Mouse (Mus musculus): ENCODE data around the gene Grm8.

Grm8 gene

GRCm38 (mm10) chr6:28135001-28135401, at the start of gene Grm8:
Gene Grm8 (minus strand): TSS chr6:28135178.
- DNase-seq (ENCODE audit: low read depth, low spot score), result no peak

GRCm38 (mm10) chr6:28169851-28170539, 35.0 kb upstream of the Grm8 start:
- DNase-seq (ENCODE audit: low read depth, low spot score), result no peak

GRCm38 (mm10) chr6:28160399-28160798, 25.4 kb upstream of the Grm8 start:
- no peak for DNase-seq (ENCODE audit: low read depth, low spot score)

GRCm38 (mm10) chr6:28146445-28146844, 11.5 kb upstream of the Grm8 start:
- DNase-seq (ENCODE audit: low read depth, low spot score), result no peak

- DNase-seq (ENCODE audit: low read depth, low spot score), result no peak
Observed at GRCm38 (mm10) chr6:28142332-28142731, 7.4 kb upstream of the Grm8 start.

GRCm38 (mm10) chr6:28135411-28136233, 644 bp upstream of the Grm8 start:
- DNase-seq (ENCODE audit: low read depth, low spot score), result peak; percentile 70

GRCm38 (mm10) chr6:28134251-28134801, 652 bp downstream of the Grm8 start:
- DNase-seq (ENCODE audit: low read depth, low spot score), result no peak

GRCm38 (mm10) chr6:28133206-28134063, 1.5 kb downstream of the Grm8 start:
- no peak for DNase-seq (ENCODE audit: low read depth, low spot score)

- no peak for DNase-seq (ENCODE audit: low read depth, low spot score)
Observed at GRCm38 (mm10) chr6:28132056-28132455, 2.9 kb downstream of the Grm8 start.

- DNase-seq (ENCODE audit: low read depth, low spot score), result no peak
Observed at GRCm38 (mm10) chr6:28128871-28129270, 6.1 kb downstream of the Grm8 start.

- no peak for DNase-seq (ENCODE audit: low read depth, low spot score)
Observed at GRCm38 (mm10) chr6:28115519-28115918, 19.5 kb downstream of the Grm8 start.

GRCm38 (mm10) chr6:28114916-28115315, 20.1 kb downstream of the Grm8 start:
- no peak for DNase-seq (ENCODE audit: low read depth, low spot score)

- no peak for DNase-seq (ENCODE audit: low read depth, low spot score)
Observed at GRCm38 (mm10) chr6:28111551-28111950, 23.4 kb downstream of the Grm8 start.

- DNase-seq (ENCODE audit: low read depth, low spot score), result no peak
Observed at GRCm38 (mm10) chr6:28102608-28103316, 32.2 kb downstream of the Grm8 start.

- no peak for DNase-seq (ENCODE audit: low read depth, low spot score)
Observed at GRCm38 (mm10) chr6:28100001-28100400, 35.0 kb downstream of the Grm8 start.

GRCm38 (mm10) chr6:28092511-28092910, 42.5 kb downstream of the Grm8 start:
- no peak for DNase-seq (ENCODE audit: low read depth, low spot score)

GRCm38 (mm10) chr6:28091836-28092235, 43.1 kb downstream of the Grm8 start:
- no peak for DNase-seq (ENCODE audit: low read depth, low spot score)

- no peak for DNase-seq (ENCODE audit: low read depth, low spot score)
Observed at GRCm38 (mm10) chr6:28090981-28091380, 44.0 kb downstream of the Grm8 start.

- DNase-seq (ENCODE audit: low read depth, low spot score), result no peak
Observed at GRCm38 (mm10) chr6:28075534-28075933, 59.4 kb downstream of the Grm8 start.

GRCm38 (mm10) chr6:28074470-28074869, 60.5 kb downstream of the Grm8 start:
- DNase-seq (ENCODE audit: low read depth, low spot score), result no peak

- DNase-seq (ENCODE audit: low read depth, low spot score), result no peak
Observed at GRCm38 (mm10) chr6:28051966-28052365, 83.0 kb downstream of the Grm8 start.

Measured in retina, postnatal 7 days (tissue).